Mouse (Mus musculus): ENCODE data around the gene Frat2.

GRCm38 (mm10) chr19:41894959-41895358 is 47.0 kb upstream of the Frat2 start:
- TF ChIP-seq CTCF (IDR thresholded peaks at IDR 0.05; ENCODE audit: low read depth, low read length) (no peak), POLR2A (IDR thresholded peaks at IDR 0.05; ENCODE audit: insufficient read depth, low read length) (no peak), EP300 (IDR thresholded peaks at IDR 0.05; ENCODE audit: insufficient read depth, low read depth, low read length) (no peak)
